Mouse (Mus musculus): ENCODE measurements at regions not wholly inside any gene's neighbourhood (a gene's known extent, or its start where the extent isn't known, plus 50 kb on each side); places are given as distances from the start of the nearest gene placed in this dataset.

GRCm38 (mm10) chr11:113178375-113178774 is 396.4 kb downstream of the Sox9 start:
- DNase-seq (ENCODE audit: low read depth, low spot score), result no peak

GRCm38 (mm10) chr11:113180008-113180407 is 398.0 kb downstream of the Sox9 start:
- no peak for DNase-seq (ENCODE audit: low read depth, low spot score)

- no peak for DNase-seq (ENCODE audit: low read depth, low spot score)
Measured at GRCm38 (mm10) chr11:113182083-113182861, 400.2 kb downstream of the Sox9 start.

- no peak for DNase-seq (ENCODE audit: low read depth, low spot score)
Measured at GRCm38 (mm10) chr11:113183556-113183955, 401.5 kb downstream of the Sox9 start.

GRCm38 (mm10) chr11:113184095-113184494 is 402.1 kb downstream of the Sox9 start:
- DNase-seq (ENCODE audit: low read depth, low spot score), result no peak

- no peak for DNase-seq (ENCODE audit: low read depth, low spot score)
Measured at GRCm38 (mm10) chr11:113187407-113187806, 405.4 kb downstream of the Sox9 start.

- no peak for DNase-seq (ENCODE audit: low read depth, low spot score)
Measured at GRCm38 (mm10) chr11:113188263-113188920, 406.4 kb downstream of the Sox9 start.

- no peak for DNase-seq (ENCODE audit: low read depth, low spot score)
Measured at GRCm38 (mm10) chr11:113190006-113190405, 408.0 kb downstream of the Sox9 start.

- DNase-seq (ENCODE audit: low read depth, low spot score), result no peak
Measured at GRCm38 (mm10) chr11:113190520-113190919, 408.5 kb downstream of the Sox9 start.

GRCm38 (mm10) chr11:113191006-113191405 is 409.0 kb downstream of the Sox9 start:
- DNase-seq (ENCODE audit: low read depth, low spot score), result no peak

GRCm38 (mm10) chr11:113192086-113192856 is 410.2 kb downstream of the Sox9 start:
- no peak for DNase-seq (ENCODE audit: low read depth, low spot score)

GRCm38 (mm10) chr11:113194144-113194827 is 412.3 kb downstream of the Sox9 start:
- DNase-seq (ENCODE audit: low read depth, low spot score), result no peak
